In the genomic region with DNA sequence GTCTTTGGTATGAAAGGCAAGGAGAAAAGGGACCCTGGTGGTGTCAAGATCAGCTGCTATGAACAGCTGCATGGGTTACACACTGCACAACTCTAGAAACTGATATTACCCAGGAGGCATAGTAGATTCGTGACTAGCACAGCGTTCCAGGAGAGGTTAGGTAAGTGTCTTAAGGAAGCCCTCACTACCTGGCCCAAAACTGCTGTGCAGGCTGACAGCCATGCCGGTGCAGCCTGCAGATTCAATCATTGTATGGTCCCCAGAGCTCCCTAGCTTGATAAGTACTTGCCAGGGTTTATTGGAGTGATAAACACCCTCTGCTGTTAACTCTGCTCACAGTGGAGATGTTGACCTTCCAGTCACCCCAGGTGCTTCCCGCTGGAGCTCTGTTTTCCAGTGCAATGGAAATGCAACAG, we compare ENCODE assay signal across 17 mouse cellular contexts. TPM values are rescaled to one million over a fixed set of nuclear protein-coding genes. Genes with fewer than 3 reads are reported as not detected.
DNase-seq lines count a peak whose midpoint lies in the region; ATAC-seq and TF ChIP-seq lines count a peak whose summit lies in the region.
"Had no signal": no experiment of that assay in that cellular context is flagged by ENCODE, and none has a peak within 500 bp of the region (broad histone marks: within the 10 kb centered on the region; RNA-seq: fewer than 3 reads in every experiment).

No protein-coding gene starts in this region.

- no peak overlapping the region for H3K9ac ChIP-seq in embryonic facial prominence, embryonic 12.5 days
- no peak overlapping the region for H3K9ac ChIP-seq in limb, embryonic 12.5 days (replicated peaks)
- H3K9ac ChIP-seq: embryonic facial prominence, embryonic 15.5 days; heart, embryonic 12.5 days; hindbrain, embryonic 15.5 days had no signal

- DNase-seq in gastrocnemius, postnatal 25 days, result peak; percentile 39
- no peak for DNase-seq in gastrocnemius, adult 18-20 months (ENCODE audit: low spot score)
- no peak for DNase-seq in kidney, adult 9 months
- no peak for DNase-seq in right cerebral cortex, adult 18-20 months
- DNase-seq: cerebellum, adult 11 months; cerebellum, adult 8-10 months; embryo, embryonic 11 days had no signal

- peaks cover 31% of the 10 kb centered on the region for H3K4me1 ChIP-seq in embryonic facial prominence, embryonic 12.5 days
- H3K4me1 ChIP-seq in limb, embryonic 12.5 days (replicated peaks), result peaks cover 26% of the 10 kb centered on the region
- H3K4me1 ChIP-seq: hindbrain, embryonic 15.5 days had no signal

- peak overlapping the region; percentile 90; the same call in 1 of the 2 replicates for H3K27ac ChIP-seq in embryonic facial prominence, embryonic 12.5 days
- H3K27ac ChIP-seq in limb, embryonic 12.5 days, result 0 out of 2 replicates have a peak overlapping the region, but pooled peaks have one; percentile 19
- H3K27ac ChIP-seq: hindbrain, embryonic 15.5 days had no signal

- no peak for TF ChIP-seq POLR2A in myocyte (IDR thresholded peaks at IDR 0.05; ENCODE audit: insufficient read length, low read depth)

- H3K4me2 ChIP-seq in embryonic facial prominence, embryonic 12.5 days (replicated peaks), result no peak overlapping the region
- H3K4me2 ChIP-seq in limb, embryonic 12.5 days, result no peak overlapping the region
- peak overlapping the region; percentile 12 for H3K4me2 ChIP-seq in myocyte (ENCODE audit: low read depth)
- H3K4me2 ChIP-seq: embryonic facial prominence, embryonic 15.5 days; heart, embryonic 12.5 days; hindbrain, embryonic 15.5 days had no signal

- WGBS in embryonic facial prominence, embryonic 12.5 days, result 77% methylated on average over 4 of the region's 4 CpGs
- WGBS in limb, embryonic 12.5 days, result 58% methylated on average over 4 of the region's 4 CpGs

- H3K9me3 ChIP-seq in embryonic facial prominence, embryonic 12.5 days, result no peaks in the 10 kb centered on the region
- H3K9me3 ChIP-seq in limb, embryonic 12.5 days, result no peaks in the 10 kb centered on the region
- H3K9me3 ChIP-seq: embryonic facial prominence, embryonic 15.5 days; forebrain, embryonic 10.5 days; heart, embryonic 12.5 days; hindbrain, embryonic 15.5 days had no signal

- H3K4me3 ChIP-seq in embryonic facial prominence, embryonic 12.5 days, result no peak overlapping the region
- no peak overlapping the region for H3K4me3 ChIP-seq in limb, embryonic 12.5 days (replicated peaks)
- H3K4me3 ChIP-seq in myocyte, result no peak overlapping the region
- H3K4me3 ChIP-seq: embryonic facial prominence, embryonic 15.5 days; erythroblast, embryonic 14.5 days; forebrain, embryonic 10.5 days; heart, embryonic 12.5 days; hindbrain, embryonic 15.5 days had no signal

- no peaks in the 10 kb centered on the region for H3K79me2 ChIP-seq in myocyte (ENCODE audit: control insufficient read depth, insufficient read depth)

- H3K36me3 ChIP-seq in embryonic facial prominence, embryonic 12.5 days, result no peaks in the 10 kb centered on the region
- no peaks in the 10 kb centered on the region for H3K36me3 ChIP-seq in limb, embryonic 12.5 days
- H3K36me3 ChIP-seq in myocyte (ENCODE audit: control insufficient read depth, insufficient read depth), result no peaks in the 10 kb centered on the region
- H3K36me3 ChIP-seq: embryonic facial prominence, embryonic 15.5 days; forebrain, embryonic 10.5 days; heart, embryonic 12.5 days; hindbrain, embryonic 15.5 days had no signal

- no peak for ATAC-seq in embryonic facial prominence, embryonic 12.5 days (ENCODE audit: insufficient number of reproducible peaks, insufficient read depth, low FRiP score, low TSS enrichment)
- no peak for ATAC-seq in limb, embryonic 12.5 days (ENCODE audit: insufficient number of reproducible peaks, insufficient read depth, low FRiP score, low TSS enrichment, low read depth)
- ATAC-seq: forebrain, embryonic 14.5 days had no signal

- H3ac ChIP-seq in myocyte (ENCODE audit: control insufficient read depth, insufficient read length), result no peak overlapping the region

- no peaks in the 10 kb centered on the region for H3K27me3 ChIP-seq in embryonic facial prominence, embryonic 12.5 days
- H3K27me3 ChIP-seq in limb, embryonic 12.5 days, result no peaks in the 10 kb centered on the region
- no peaks in the 10 kb centered on the region for H3K27me3 ChIP-seq in myocyte (ENCODE audit: control insufficient read depth, insufficient read depth, insufficient read length)
- H3K27me3 ChIP-seq: embryonic facial prominence, embryonic 15.5 days; hindbrain, embryonic 15.5 days had no signal

TF ChIP-seq in myocyte, 11 proteins besides CTCF, POLR2A, EP300 and RAD21:
- TF ChIP-seq TCF3 (IDR thresholded peaks at IDR 0.05; ENCODE audit: insufficient read length, low read depth), result peak; percentile 44
- TF ChIP-seq TCF12 (IDR thresholded peaks at IDR 0.05; ENCODE audit: insufficient read depth, poor library complexity, severe bottlenecking), result peak; percentile 79
- TF ChIP-seq MYOD1 (IDR thresholded peaks at IDR 0.05; ENCODE audit: control insufficient read depth in 1 of 3, insufficient read length in 2 of 3, low read depth in 2 of 3), result peak in 2 of 3 experiments; percentile 83 to 88
- peak in 2 of 3 experiments; percentile 47 to 59 for TF ChIP-seq MYOG (IDR thresholded peaks at IDR 0.05; ENCODE audit: control insufficient read depth in 1 of 3, insufficient read depth in 1 of 3, insufficient read length in 2 of 3, low read depth in 2 of 3)
- TF ChIP-seq CEBPB (IDR thresholded peaks at IDR 0.05; ENCODE audit: insufficient read depth, poor library complexity, severe bottlenecking), result no peak

RNA-seq across cellular contexts. Expression of a gene that starts 25.6 kb away (rescaled TPM):
- total RNA-seq in gastrocnemius, postnatal 25 days (2021), result 1 to 10 TPM; 5.9 to 6.0 TPM
- 1 to 10 TPM; 6.7 to 7.2 TPM for total RNA-seq in gastrocnemius, adult 18-20 months (2021)
- 16.7 and 16.8 TPM in 2 replicates for polyA plus RNA-seq in embryonic facial prominence, embryonic 12.5 days (2016; fragmentation: Nextera tagmentation; extraction: Ambion mirVana)
- polyA plus RNA-seq in limb, embryonic 12.5 days (2016; fragmentation: Nextera tagmentation; extraction: Ambion mirVana), result 16.4 and 16.9 TPM in 2 replicates
- polyA plus RNA-seq in myocyte (2012; fragmentation: generic; extraction: Trizol), result 39.3 TPM

RNA-seq across cellular contexts. Expression of a gene that starts 30.2 kb away (rescaled TPM):
- 10 to 100 TPM; 47.7 to 50.2 TPM for total RNA-seq in gastrocnemius, postnatal 25 days (2021)
- 10 to 100 TPM; 40.1 to 51.6 TPM for total RNA-seq in gastrocnemius, adult 18-20 months (2021)
- polyA plus RNA-seq in embryonic facial prominence, embryonic 12.5 days (2016; fragmentation: Nextera tagmentation; extraction: Ambion mirVana), result 179 and 200 TPM in 2 replicates
- polyA plus RNA-seq in limb, embryonic 12.5 days (2016; fragmentation: Nextera tagmentation; extraction: Ambion mirVana), result 126 and 129 TPM in 2 replicates
- 167 TPM for polyA plus RNA-seq in myocyte (2012; fragmentation: generic; extraction: Trizol)
- total RNA-seq: common myeloid progenitor, adult 5-6 weeks had no signal
